Mouse (Mus musculus) small intestine, adult 2 months (tissue): ENCODE results near the gene Ccr7.

Source experiments
- CTCF ChIP-seq: fragments of 200-500 bp; IDR thresholded peaks from 2 replicates; pipeline ENCODE4 v1.5.1; 2012; ENCODE audit warnings: low read depth, mild to moderate bottlenecking, control low read depth, inconsistent platforms, low read length, moderate library complexity, mixed read lengths; ENCODE audit not compliant: insufficient replicate concordance, insufficient read length; ENCODE audit errors: extremely low read depth
- POLR2A ChIP-seq: fragments of 200-500 bp; IDR thresholded peaks from 2 replicates; pipeline ENCODE4 v1.6.1; 2012; ENCODE audit warnings: low read depth, mild to moderate bottlenecking, control low read depth, inconsistent platforms, low read length, moderate library complexity

GRCm38 (mm10) chr11:99123977-99124634 lies 30.8 kb downstream of the Ccr7 start:
- TF ChIP-seq CTCF (peak; percentile 10; the same call in 1 of the 2 replicates), POLR2A (no peak)
